Mouse (Mus musculus) spleen, adult 2 months (tissue): ENCODE data around the gene Gsg1.

Source experiments
- CTCF ChIP-seq: fragments of 200-500 bp; IDR thresholded peaks from 2 replicates; pipeline ENCODE4 v1.5.1; 2011; ENCODE audit warnings: mild to moderate bottlenecking, inconsistent platforms; ENCODE audit not compliant: insufficient read depth, insufficient read length, insufficient replicate concordance; ENCODE audit errors: extremely low read depth
- POLR2A ChIP-seq: fragments of 200-500 bp; IDR thresholded peaks from 2 replicates; pipeline ENCODE4 v1.6.1; 2011; ENCODE audit warnings: low read depth, low read length, inconsistent platforms

- TF ChIP-seq CTCF (no peak), POLR2A (no peak)
These were observed 46.3 kb upstream of the Gsg1 start for GRCm38 (mm10) chr6:135300469-135300868.
